Mouse (Mus musculus) layer of hippocampus, adult 8-10 months (tissue): Measurements from ENCODE around the gene Phactr1. TPM values are rescaled to one million over a fixed set of nuclear protein-coding genes. Genes with fewer than 3 reads are reported as not detected.

Experiments
- DNase-seq, 2 experiments: peaks; one replicate each; pipeline ENCODE4 v3.0.0; 2022; ENCODE audit warnings: low spot score in 2 of 2
- total RNA-seq, 4 experiments: library from RNA; stranded (reverse); gene quantifications; 2 replicates each; pipeline ENCODE4 v1.2.4; 2022

Phactr1 gene
- total RNA-seq, 4 experiments from 2014 or later: 299 to 319 (median 309) TPM

DNA sequence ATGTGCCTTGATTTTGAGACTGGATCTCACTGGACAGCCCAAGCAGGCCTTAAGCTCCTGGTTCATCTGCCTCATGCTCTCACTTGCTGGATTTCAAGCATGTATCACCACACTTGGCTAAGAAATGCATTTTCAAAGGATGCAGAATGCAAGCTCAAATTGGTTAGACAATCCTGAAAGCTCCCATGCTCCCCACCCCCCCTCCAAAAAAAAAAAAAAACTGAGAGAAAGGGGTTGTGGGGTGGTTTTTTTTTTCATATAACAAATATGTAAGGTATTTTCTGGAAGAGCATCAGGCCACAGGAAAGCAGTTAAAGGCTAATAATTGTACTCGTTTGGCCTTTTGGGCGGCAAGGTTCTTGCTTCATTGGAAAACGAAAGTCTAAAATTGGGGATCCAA lies 432.7 kb downstream of the Phactr1 start:
- DNase-seq: no peak

DNA sequence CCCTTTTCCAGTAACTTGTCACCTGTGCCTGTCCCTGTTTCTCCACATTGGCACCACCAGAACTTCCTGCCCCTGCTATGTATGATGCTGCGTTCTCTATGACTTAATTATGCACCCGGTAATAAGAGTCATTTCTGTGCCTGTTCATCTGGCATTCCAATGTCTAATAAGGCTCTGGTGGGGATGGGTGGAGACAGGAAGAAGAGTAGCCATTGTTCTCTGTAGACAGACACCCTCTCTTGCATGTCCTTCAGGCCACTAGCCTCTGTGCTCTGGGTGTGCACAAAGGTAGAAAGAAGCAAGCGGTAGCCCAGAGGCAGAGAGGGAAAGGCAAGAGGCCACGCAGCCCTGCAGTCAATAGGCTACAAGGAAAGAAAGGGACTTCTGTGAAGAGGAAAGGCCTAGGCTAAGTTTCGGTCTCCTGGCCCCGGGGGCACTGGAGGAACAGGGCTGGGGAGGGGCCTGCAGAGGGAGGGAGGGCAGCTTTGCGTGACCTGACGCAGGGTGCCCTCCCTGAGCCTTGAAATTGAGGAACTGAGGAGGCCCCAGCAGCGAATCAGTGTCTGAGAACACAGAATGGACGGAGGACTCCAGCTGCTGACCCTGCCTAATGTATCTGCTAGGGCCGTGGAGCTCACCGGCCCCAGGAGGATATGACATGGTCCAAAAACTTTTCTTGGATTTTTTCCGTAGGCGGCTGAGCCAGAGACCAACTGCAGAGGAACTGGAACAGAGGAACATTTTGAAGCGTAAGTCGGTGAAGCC lies 442.1 kb downstream of the Phactr1 start:
- DNase-seq: no peak

DNA sequence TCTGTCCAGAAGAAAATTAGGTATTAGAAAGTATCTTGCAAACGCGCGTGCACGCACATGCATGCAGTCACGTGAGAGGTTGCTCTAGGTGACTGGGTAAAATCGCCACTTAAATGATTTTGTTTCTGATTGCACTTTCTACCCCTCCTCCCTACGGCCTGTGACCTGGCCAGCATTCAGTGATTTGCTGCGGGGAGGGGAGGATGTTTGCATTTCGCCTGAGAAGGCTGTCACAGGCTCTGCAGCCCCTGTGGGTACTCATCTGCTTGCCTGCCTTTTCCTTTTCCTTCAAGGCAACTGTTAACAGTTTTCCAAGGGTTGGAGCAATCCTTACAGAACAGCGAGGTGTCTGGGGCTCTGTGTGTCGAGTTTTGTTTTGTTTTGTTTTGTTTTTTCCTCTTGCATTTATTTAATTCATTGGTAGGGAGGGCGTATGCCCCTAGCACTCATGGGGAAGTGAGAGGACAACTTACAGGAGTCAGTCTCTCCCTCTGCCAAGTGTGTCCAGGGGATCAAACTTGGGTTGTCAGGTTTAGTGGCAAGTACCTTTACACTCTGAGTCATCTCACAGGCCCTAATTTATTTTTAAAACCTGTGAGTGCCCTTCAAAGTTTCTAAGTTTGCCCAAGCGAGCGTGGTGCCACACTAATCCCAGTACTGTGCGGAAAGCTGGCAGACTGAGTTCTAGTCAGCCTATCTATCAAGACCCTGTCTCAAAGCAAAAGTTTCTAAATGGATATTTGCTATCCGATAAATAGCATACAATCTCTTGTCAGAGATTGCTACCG lies 443.7 kb downstream of the Phactr1 start:
- DNase-seq: no peak

DNA sequence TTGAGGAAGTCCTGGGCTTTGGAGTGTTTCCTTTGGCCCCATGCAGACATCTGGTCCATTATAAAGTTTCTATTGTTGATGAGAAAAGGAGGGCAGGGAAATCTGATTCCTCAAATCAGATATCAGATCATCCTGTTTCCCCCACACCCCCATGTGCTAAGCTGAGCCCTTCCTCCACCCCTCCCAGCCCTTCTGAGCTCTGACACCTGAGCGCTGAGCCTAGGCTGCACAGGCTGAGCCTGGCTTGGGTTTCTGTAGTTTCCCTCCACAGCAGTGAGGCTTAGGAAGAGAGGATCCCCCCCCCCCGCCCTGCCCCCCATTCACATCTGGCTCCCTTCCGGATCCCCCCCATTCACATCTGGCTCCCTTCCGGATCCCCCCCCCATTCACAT lies 444.3 kb downstream of the Phactr1 start:
- no peak for DNase-seq

DNA sequence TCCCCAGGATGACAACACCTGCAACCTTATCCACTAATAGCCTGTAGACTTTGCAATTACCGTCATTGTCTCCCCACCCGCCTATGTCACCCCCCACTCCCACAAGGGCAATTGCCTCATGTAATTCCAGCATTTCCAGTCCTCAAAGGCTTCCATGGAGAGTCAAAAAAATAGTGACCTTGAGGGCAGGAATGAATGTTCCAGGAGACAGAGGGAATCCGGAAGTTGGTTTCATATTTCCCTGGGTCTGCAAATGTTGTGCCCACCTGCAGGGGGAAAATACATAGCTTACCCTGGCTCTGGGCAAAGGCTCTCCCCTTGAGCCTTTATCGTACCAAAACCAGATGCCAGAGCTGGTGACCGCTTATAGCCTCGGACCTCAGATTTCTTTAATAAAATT lies 449.7 kb downstream of the Phactr1 start:
- no peak for DNase-seq

DNA sequence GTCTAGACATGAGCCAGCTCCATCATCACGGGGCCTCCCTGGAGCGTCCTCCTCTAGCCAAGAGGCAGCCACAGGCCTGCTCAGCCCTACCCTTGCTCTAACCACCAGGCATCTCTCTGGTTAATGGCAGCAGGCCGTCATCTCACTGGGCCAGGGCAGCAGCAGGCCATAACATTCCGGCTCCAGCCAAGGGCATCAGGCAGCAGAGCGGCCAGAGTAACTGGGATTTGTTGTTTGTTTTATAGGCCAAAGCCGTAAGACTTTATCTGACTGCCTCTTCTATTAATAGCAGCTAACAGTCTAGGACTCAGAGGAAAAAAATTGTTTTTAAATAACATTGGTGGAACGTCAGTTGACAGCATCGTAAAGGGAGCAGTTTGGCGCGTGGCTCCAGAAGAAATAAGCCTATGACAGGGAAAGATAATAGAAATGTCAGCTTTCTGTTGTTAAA lies 451.3 kb downstream of the Phactr1 start:
- DNase-seq: no peak

DNA sequence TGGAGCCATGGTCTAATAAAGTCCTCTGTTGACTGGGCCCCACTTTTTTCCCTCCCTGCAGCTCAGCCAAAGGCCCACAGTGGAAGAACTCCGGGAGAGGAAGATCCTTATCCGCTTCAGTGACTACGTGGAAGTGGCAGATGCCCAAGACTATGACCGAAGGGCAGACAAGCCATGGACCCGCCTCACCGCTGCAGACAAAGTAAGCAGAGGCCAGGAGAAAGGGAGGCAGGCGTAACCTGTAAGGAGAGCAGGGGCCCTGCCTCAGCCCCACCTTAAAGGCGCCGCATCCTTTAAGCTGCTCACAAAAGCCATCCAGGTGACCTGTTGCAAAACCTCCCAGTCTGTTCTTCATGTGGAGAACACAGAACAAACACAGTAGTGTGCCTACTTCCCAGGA lies 452.4 kb downstream of the Phactr1 start:
- DNase-seq: no peak

DNA sequence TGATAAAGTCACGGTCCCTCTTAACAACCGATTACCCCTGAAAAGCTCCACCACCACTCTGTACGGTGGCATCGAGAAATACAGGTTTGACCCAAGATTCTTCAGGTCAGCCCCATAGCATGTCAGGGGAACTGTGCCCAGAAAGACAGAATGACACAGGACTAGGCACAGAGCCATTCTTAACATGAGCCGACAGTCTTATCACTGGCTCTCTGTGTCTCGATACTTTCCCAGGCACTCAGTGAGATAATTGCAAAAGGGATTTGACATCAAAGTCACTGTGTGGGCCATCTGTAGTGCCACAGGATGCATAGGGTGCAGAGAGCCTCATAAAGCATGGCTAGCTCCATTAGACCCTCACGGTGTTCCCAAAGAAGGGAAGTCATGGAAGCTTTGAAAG lies 453.0 kb downstream of the Phactr1 start:
- DNase-seq: no peak

DNA sequence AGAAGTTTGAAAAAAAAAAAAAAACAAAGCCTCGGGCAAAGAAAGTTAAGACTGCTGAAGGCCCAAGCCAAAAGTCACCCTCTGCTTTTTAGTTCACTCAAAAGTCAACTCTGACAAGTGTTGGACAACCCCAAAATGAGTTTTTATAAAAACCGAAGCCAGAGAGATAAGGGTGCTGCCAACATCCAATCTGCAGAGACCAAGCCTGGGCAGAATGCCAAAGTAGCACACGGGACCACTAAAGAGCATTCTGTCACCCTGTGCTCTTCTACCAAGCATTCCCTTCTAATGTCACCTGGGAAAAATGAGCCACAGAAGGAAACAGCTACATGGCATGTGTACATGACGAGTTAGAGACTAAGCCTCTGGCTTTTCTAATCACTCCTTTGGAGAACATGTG lies 454.0 kb downstream of the Phactr1 start:
- no peak for DNase-seq

DNA sequence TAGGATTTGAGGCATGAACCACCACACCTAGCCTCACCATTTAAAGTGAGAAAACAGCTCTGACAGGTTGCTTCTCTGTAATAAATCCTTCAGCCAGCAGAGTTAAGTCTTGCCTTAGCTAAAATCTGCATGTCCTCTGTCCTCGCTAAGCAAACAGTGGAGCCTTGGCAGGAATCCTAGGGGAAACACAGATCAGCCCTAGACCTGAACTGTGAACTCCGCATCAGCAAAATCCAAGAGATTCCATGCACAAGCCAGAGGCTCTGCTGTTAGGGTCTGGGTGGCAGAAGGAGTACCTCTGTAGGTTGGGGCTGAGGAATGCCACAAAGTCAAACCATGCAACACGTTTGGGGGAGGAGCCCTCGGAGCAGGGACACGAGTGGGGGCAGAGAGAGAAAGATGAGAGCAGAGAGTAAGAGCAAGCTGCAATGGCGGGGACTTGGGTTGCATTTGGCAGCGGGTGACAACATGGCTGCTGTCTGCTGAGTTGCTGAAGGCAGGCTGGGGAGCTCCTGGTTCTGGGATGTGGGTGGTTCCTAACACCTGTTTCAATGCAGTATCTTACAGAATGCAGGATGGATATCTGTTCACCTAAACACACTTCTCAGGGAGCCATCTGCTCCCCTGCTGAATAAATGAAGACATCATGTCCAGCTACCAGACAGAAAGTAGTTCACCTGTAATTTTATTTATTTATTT lies 464.4 kb downstream of the Phactr1 start:
- no peak for DNase-seq

DNA sequence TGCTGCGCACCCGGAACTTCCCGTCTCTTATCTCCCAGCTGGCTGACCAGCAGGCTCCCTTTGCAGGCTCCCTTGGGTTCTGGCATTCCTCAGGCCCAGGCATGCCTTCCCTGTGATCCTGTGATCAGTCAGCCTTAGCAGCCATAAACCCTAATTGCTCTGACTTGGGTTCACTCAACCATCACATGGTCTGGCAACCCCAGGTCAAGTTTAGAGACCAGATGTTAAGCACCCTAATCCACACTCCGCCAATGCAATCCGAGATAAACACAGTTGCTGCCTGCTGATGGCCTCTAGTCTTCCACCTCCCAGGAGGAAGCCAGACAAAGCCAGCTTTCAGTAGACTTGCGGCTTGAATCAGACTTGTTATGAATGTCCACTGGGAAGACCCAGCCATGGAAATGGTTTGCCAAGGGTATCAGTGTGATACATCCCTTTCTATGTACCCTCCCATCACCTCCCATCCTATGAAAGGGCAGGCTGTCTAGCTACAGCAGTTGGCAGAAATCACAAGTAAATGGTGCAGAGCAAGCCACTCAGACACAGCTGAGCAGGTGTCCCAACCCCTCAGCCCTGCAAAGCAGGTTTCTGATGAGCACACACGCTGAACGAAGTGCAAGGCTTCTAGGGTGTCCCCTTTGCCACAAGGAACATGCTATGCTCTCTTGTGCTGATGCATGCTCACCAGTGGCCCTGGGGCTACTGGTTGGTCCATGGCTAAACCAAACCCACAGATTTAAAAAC lies 466.3 kb downstream of the Phactr1 start:
- DNase-seq: no peak

DNA sequence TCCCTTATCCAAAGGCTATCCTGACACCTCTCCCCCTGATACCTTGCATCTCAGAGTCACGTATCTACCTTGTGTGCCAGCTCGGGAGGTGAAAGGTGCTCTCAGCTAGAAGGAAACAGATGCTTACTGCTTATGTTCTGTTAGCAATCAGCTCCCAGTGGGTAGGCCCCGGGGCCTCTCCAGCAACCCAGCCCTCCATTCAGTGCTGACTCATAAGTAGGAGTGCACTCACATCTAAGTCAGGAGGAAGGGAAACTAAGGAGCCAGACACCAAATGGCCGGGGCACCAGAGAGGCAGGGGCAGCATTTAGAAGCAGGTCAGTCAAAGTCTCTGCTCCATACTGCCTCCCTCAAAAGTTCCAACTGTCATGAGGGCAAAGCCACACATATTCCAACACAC lies 468.3 kb downstream of the Phactr1 start:
- no peak for DNase-seq

DNA sequence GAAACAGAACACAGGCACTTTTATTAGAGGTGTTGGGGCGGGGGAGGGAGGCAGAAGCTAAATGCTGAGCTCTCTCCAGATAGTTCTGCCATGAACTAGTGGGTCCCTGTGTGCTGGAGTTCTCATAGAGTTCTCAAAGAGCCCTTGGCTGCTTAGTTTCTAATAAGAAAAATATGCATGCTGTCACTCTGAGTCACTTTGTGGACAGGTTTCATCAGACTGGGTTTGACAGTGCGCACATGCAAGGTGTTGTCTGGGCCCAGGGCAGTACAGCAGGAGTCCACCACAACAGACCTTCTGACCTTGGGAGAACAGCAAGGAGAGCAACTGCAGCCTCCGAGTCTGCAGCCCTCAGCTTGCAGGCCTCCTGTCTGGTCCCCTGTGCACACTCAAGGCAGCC lies 469.2 kb downstream of the Phactr1 start:
- DNase-seq: no peak

DNA sequence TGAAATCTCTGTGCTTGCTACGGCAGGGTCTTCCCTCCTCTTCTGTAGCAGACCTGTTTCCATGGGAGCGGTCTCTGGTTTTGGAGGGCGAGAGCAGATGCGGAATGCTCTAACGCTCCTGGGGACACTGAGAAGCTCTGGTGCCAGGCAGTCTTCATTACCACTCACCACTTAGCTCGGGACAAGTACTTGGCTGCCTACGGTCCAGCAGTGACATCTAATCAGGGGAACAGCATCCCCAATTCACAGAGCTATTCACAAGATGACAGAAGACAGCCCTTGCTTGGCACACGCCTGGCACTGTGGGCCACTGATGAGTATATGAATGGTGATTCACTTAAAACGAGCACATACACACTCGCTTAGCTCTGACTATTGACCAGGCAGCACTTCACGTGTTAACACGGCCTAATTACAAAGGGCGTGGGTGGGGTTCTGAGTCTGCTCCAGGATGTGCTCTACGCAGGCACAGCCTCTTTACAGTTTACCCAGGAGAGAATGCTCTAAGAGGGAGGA lies 471.6 kb downstream of the Phactr1 start:
- no peak for DNase-seq

DNA sequence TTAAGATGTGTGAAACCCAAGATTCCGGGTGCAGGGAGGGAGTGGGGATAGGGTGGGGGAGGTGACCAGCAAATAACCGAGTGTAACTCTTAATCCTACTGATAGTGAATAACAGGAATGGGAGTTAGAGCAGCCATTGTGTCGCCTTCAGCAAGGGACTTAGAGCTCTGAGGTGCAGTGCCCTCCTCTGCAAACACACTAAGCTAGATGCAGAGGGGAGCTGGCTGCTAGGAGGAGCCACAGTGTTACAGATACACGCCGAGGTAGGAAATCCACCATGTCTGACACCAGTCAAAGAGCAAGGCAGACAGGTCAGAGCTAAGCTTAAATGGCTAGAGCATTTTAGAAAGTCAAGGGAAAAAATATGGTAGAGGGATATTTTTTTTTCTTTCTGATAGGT lies 476.9 kb downstream of the Phactr1 start:
- DNase-seq: no peak

DNA sequence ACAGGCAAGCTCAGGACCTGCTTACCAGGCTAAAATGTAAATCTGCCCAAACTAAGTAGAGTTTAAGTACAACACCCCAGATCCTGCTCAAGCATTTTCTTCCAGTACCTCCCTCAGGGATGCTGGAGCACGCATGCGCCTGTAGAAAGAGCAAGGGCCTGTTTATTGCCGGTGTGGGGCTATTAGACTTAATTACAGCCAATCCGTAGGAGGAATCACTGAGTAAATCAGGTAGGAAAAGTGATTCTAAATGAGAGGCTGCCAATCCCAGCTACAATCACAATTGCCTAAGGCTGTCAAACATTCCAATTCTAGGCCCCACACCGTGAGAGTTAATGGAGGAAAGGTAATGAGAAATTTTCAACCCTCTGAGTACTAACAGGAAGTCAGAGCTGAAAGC lies 477.9 kb downstream of the Phactr1 start:
- DNase-seq: no peak

DNA sequence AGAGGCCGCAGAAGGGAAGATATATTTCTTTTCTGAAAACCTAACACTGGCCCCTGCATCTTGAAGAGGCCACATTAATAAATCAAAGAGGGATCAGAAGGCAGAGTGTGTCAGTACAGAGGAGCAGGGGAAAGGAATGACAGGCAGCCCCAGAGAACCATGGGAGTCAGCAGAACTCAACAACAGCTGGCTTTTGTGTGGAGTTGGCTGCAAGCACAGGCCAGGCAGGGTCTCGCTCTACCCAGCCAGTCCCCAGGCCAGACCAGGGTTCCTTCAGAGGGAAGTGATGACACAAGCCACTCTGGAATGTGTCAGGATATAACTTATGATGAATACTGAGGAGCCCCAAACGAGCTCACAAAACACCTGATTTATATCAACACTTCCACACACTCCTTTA lies 479.0 kb downstream of the Phactr1 start:
- no peak for DNase-seq

DNA sequence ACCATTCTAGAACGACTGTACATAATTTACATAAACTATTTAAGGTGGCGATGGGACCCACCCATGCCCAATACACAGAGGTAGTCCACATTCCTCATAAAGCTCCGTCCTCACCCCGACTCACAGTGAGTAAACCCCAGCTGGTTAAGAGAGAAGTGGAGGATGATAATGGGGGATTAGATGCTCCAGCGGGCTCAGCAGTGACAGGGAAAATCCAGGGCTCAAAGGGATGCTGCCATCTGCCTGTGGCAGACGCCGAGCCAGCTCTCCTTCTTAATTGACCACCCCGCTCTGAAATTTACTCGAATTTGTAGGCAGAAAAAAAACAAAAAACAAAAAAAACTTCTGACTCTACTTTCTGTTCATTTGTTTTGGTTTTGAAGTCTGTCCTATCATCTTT lies 487.3 kb downstream of the Phactr1 start:
- DNase-seq: no peak

DNA sequence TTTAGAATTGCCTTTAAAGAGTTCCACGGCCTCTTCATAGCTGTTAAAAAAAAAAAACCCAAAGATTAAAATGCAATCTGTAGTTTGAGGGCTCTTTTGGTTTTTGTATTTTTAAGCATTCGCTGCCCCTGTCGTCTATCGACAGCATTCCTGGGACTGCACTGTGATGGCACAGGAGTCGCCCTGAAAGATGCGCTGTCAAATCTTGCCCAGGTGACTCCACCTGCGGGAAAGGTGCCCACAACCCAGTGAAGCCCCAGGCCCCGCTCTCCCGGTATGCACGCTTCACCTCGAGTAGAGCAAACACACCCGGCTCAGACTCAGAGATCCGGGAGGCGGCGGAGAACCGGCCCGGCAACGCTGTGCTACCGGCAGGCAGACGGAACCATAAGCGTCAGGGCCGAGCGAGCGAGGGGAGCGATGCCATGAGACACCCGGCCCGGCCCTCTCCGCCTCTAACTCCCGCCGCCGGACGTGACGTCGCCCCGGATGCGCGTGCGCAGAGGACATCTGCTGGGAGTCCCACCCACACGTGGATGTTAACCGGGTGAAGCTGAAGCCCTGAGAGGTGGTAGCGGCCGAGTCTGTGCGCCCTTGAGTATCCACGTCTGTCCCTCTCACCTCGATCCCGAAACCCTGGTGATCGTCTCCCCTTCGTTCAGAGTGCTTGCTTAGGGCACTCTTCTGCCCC lies 490.7 kb downstream of the Phactr1 start, which contains the start of gene Tbc1d7:
TSS of gene Tbc1d7 (minus strand) at position 482 of the 691 bp plus-strand sequence.
- peak; percentile 94 to 98 for DNase-seq

DNA sequence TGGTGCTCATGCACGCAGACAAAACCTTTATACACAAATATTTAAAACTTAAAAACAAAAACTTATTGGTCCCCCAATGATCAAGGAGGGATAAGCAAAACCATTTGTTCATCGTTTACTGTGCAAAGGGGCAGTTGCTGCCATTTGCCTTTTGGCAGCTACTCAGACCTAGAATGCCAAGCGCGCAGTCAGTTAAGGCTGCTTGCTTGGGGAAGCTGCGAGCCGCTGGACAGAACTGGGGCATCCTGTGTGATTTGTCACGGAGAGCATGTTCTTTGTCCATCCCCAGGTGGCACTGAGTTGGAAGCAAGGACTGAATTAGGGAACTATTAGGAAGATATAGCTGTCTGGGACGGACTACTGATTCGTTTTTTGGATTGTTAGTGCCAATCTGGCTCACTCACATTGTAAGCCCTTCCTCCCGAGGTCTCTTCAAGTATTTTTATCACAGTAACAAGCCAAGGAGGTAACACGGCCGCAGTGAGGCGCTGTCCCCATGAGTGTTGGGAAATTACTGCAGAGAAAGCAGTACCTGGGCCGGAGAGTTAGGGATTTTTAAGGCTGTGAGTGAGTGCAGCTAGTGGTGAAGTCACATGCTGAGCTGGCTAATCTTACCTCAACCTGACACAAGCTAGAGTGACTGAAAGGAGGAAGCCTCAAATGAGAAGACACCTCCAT lies 491.8 kb downstream of the Phactr1 start:
- DNase-seq: no peak
